Mouse (Mus musculus): ENCODE results near the gene Egfl8.

DNA sequence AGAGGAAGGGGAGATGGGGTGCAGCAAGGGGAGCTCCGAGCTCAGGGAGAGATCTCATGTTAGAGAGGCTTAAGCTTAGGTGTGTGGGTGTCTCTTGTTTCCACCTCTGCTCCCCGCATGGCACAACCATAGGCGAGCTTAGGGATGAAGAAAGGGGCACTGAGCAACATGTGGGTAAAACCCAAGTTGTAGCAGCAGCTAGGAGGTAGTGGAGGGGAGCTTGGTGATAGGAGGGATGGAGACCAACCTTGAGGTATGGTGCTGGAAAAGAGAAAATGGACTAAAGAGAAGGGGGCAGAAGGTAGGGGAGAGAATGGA lies 44.1 kb upstream of the Egfl8 start:
- no peak for TF ChIP-seq GATA1 (IDR thresholded peaks at IDR 0.05; ENCODE audit: low read length)
- no peak for TF ChIP-seq TAL1 (IDR thresholded peaks at IDR 0.05; ENCODE audit: low read length)
